Mouse (Mus musculus) bone marrow macrophage, adult 2 months (primary cell): ENCODE data around the gene Tomm34.

Source experiments
- CTCF ChIP-seq: IDR thresholded peaks from 2 replicates; pipeline ENCODE4 v1.5.1; 2012; ENCODE audit warnings: low read depth, mild to moderate bottlenecking, low read length, moderate library complexity
- POLR2A ChIP-seq: IDR thresholded peaks from 2 replicates; pipeline ENCODE4 v1.6.1; 2012; ENCODE audit warnings: mild to moderate bottlenecking, low read depth, low read length, borderline replicate concordance

- no peak for TF ChIP-seq POLR2A
- no peak for TF ChIP-seq CTCF
Measured at GRCm38 (mm10) chr2:164077875-164078274, 6.9 kb upstream of the Tomm34 start.
